Mouse (Mus musculus) Muller cell, postnatal 12 days (primary cell): Measurements from ENCODE around the gene Zmynd15.
A peak's percentile ranks its signal among the peaks of the same experiment; 100 is the strongest.
"Not testable (repeated sequence)": the region's sequence is repeated elsewhere in the genome, so short reads cannot be mapped to it uniquely, and the experiment has no call there.

Source experiments
- DNase-seq: peaks from one replicate; pipeline ENCODE4 v3.0.0-alpha.2; 2015; ENCODE audit errors: inconsistent ontology term

Zmynd15 gene

DNA sequence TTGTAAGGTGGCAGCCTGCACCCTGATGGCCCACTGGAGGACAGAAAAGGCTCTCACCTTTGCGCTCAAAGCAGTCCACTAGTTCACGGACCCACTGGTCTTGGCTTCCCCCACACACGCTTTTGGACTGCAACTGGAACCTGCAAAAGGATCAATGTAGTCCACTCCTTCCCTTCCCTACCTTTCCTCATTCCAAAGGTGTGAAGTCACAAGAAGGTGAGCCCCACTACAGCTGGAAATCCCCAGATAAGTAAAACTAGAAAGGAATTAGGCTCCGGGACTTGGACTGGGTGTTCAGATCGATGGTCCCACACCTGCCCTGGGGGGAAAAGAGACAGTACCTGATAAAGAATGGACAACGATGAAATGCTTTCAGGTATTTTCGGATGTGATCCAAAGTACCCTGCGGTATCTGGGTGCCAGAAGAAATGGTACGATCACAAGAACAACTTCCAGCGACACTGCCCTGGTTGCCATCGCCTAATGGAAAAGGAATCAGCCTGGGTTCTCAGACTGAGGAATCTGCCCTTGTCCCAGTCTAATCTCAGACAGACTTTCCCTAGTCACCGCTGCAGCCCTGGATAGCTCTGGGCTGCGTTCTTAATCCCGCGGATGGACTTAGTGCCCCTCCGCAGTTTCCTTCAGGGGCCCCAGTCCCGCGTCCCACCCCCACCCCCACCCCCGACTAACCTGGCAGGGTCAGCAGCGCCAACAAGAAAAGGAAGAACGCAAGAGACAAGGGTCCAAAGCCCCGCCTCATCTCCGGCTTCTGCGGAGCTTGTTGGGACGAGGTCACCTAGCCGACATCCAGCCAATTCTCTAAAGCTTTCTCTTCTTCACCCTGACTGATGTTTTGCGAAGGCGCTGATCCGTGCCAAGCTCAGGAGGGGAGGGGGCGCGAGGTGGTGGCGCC, at the start of gene Zmynd15:
TSS of gene Zmynd15 (plus strand) at position 746 of the 913 bp plus-strand sequence.
- DNase-seq, result no peak

DNA sequence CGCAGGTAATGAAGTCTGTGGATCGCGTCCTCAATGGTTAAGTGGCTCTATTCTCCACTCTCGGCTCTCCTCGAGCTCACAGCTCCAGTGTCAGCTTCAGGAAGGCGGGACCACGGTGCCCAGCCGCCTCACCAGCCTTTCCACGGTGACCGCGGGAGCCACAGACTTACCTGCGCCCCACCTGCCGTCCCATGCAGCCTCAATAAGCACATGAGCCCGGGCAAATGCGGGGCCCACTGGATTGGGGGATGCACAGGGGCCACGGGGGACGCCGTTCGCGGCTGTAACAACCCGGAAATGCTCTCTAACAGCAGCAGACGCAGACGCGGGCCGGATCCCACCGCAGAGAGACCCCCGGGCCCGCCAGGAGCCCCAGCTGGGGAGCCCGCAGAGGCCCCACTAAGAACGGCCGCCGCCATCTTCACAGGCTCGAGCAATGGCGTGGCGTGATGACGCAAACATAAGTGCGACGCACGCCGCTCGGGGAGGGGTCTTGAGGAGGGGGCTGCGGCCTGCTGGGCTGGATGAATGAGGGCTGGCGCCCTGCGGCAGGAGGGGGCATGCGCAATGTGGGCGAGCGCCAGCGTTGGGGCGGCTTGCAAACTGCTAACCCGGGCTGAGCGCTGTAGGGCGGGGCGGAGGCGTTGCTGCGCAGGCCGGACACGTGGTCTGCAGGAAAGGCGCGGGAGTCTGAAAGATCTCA, 49.5 kb upstream of the Zmynd15 start, which contains the start of gene Pelp1:
TSS of gene Pelp1 (minus strand) at position 438 of the 703 bp plus-strand sequence.
- peak; percentile 95 for DNase-seq

DNA sequence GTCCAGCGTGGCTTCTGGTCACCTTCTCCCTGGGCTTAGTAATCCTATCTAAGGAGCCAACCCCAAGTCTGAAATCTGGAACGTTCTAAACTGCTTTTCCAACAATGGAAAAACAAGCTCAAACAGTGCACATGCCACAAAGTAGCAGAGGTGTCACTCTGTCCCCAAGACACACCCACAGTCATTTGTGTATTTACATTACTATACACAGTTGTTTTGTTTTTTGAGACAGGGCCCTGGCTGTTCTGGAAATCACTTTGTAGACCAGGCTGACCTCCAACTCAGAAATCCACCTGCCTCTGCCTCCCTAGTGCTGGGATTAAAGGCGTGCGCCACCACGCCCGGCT, 49.0 kb upstream of the Zmynd15 start:
- no peak for DNase-seq

DNA sequence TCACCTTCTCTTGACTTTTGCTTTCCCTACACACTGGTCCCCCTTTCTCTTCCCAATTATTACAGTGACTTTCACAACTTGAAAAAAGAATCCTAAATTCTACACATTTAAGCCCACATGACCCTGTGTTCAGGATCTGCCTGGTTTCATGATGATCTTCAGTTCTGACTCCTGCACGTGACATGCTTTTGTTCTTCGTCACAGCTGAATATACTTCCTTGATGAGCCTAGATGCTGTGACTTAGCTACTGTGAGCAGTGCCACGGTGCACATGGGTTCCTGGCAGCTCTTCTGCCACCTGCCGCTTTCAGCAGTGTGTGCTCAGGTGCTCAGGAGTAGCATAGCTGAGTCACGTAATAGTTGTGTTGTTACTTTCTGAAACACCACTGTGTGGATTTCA, 46.6 kb upstream of the Zmynd15 start:
- no peak for DNase-seq

DNA sequence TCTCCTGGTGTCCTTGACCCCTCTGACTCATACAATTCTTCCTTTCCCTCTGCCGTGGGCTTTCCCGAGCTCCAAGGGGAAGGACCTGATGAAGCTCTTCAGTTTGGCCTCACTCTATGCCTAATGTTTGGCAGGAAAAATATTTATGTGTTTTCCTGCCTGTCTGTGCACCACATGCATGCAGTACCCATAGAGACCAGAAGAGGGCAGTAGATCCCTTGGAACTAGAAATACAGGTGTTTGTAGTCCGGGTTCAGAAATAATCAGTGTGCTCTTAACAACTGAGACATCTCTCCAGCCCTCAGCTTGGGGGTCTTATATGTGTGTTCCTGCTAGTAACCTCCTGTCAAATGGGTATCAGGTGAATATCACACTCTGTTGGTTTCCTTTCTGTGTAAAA, 45.3 kb upstream of the Zmynd15 start:
- DNase-seq, result peak; percentile 46

DNA sequence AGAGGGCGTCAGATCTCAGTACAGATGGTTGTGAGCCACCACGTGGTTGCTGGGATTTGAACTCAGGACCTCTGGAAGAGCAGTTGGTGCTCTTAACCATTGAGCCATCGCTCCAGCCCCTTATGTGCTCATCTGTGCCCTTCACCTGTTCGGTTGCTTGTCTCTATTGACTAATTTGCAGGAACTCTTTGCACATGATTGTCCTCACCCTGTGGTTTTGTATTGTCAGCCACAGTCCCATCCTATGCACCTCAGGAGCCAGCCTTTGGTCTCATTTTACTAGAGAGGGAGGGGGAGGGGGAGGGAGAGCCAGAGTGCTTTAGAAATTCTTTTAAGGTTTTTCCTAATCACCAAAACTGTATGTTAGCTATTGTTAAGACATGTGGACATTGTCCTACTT, 41.0 kb upstream of the Zmynd15 start:
- DNase-seq, result no peak

DNA sequence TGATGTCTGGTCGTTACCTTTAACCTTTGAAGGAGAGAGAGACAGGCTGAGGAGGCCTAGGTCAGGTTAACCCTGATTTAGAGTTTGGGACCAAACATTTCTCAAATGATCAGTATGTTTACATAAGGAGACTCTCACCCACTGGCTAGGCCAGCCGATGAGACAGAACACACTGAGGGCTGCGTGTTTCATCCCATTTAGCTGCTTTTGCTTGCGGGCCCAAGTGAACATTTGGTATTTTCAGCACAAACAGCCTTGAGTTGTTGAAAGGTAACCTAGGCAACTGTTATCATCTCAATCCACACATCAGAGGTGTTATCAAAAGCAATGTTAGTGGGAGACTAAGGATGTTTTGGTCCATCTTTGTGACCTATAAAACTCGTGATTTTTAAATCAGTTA, 39.7 kb upstream of the Zmynd15 start:
- no peak for DNase-seq

DNA sequence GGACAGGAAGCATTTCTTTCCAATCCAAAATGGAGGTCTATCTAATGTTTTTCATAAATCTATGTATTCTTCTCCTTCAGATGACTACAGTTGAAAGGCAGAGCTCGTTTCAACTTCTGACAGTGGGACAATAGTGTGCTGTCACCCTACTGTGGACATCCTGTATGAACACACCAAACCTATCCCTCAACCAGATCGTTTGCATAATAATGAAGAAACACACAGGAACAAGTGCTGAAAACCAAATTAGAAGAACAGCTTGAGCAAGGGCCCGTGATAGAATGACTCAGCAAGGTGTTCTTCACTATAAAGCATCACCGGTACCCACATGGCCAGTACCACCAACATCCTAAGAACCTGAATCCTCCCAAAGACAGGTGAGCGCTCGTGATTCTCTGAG, 32.6 kb upstream of the Zmynd15 start:
- not testable (repeated sequence) for DNase-seq

DNA sequence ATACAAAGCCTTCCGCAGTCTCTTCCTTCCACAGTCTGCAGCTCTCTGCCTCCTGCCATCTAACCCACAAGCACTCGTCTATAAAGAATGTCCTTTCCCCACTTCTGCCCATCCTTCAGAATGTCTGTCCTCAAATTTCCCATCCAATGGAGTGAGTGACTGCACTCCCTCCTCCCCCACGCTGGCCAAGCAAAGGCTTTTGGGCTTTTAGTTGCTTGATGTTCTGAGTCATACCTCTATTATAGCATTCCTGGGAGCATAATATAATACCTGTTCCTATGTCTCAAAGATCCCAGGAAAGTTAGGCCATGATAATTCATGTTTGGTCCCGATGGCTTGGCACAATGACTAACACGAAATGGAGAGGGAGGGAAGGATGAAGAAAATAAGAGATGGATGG, 27.7 kb upstream of the Zmynd15 start:
- DNase-seq, result no peak

DNA sequence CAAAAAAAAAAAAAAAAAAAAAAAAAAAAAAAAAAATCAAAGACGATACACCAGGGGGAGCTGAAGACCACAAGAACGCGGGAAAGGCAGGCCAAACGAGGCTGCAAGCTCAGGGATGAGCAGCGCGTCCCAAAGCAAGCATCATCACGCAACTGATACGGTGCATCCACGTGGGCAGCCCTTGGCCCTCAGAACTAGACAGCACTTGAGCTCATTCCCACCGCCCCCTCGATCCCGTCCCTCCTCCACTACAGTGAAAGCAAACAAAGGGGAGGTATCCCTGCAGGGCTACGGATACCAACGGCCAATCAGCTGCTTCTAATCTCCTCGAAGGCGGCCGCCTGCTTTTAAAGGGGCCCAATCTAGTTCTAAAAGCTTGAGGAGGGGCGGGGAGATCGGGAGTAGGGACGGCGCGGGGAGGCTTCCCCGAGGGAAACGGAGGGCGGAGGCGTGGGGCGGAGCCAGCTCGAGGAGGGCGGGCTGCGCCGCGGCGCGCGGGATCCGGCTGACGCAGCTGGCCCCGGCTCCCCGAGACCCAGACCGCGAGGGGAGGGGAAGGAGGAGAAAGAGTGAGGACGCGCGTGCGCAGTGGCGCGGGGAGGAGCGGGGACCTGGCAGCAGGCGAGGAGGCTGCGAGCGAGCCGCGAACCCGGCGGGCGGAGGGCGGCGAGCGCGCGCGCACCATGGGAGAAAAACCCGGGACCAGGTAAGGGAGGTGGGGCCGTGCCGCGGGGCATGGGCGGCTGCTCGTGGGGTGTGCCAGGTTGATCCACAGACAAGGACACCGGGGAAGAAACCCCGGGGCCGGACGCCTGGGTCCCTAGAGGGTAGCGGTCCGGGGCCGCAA, 27.0 kb upstream of the Zmynd15 start, which contains the start of gene Arrb2:
TSS of gene Arrb2 (plus strand) at position 588 of the 847 bp plus-strand sequence.
- peak; percentile 99 for DNase-seq

DNA sequence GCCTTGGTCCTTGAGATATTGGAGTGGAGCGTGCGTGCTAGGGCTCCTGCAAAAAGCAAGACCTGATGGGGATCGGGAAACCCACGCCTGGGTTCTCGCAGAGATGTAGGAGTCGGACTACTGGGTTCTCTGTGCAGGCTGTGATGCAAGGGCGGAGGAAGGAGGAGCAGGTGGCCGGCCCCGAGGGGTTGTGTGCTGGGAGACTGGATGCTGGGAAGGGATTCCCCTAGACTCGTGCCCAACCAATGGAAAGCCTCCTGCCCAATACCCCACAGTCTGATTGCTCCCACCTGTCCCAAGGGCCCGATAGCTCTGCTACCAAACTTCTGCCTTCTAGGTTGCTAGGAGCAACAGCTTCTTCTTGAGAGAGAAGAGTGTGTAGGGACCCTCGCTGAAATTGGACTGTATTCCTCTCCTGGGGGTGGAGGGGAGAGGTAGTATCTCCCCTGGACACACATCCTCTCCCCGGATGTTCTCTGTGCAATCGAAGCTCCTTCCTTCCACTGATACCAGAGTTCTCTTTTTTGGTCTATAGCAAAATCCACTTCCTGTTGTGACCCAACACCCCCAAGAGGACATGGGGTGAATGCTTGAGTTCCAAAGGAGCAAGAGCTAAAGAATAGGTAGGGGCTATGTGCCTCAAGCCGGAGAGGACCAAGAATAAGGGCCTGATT, 26.2 kb upstream of the Zmynd15 start:
- DNase-seq, result no peak

DNA sequence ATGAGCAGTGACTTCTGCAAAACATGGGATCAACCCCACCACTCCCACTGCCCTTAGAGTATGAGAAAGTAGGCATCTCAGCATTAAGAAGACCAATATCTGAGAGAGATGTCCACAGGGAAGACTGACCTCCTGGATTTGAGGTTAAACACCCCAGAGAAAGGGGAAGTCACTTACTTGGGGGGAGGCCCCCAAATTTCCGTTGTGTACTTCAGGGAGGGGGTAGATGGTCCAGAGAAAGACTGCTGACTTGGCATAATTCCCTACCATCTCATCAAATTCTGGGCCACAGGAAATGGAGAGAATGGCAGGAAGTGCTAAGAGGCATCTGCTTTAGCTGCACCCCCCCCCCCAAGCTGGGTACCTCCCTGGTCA, 25.7 kb upstream of the Zmynd15 start:
- DNase-seq, result no peak

DNA sequence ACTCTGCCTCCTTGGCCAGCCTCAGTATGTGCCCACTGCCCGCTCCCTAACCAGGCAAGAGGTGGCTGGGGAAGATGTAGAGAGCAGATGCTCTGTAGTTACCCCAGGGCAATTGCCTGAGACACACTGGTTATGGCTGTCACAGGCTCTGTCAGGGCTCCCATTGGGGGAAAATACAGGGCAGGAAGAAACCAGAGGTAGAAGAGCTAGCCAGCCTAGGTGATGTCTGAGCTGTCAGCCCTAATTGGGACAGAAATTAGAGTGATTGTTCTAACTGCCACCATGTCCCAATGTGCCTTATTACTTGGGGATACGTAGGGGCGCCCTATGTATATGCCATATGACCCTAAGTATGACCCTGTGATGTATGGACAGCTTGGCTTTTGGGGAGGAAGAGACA, 25.3 kb upstream of the Zmynd15 start:
- DNase-seq, result no peak

DNA sequence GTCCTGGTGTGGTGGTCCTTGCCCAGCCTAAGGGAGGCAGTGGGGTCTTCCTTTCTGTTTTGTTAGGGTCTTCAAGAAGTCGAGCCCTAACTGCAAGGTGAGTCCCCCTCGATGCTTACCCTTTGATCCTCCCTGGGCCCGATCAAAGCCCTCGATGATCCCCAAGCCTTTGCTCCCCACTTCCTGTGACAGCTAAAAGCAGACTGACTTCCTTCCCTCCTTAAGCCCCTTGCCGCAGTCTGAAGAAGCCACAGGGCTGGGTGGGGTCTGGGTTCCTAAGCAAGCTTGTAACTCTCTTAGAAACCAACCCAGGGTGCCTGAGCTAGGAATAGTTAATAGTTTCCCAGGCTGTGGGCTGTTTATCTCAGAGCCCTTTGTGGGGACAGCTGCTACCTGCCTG, 23.8 kb upstream of the Zmynd15 start:
- no peak for DNase-seq

DNA sequence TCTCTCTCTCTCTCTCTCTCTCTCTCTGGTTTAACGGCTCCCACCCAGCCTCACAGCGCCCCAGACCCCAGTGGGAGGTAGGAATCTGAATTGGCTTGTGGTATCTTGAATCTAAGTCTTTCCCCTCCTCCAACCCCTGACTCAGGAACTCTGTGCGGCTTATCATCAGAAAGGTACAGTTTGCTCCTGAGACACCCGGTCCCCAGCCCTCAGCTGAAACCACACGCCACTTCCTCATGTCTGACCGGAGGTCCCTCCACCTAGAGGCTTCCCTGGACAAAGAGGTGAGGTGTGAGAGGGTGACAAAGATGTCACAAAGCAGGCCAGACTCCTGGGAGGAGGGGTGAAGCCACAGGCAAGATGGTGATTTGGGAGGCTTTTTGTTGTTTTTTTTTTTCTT, 21.8 kb upstream of the Zmynd15 start:
- DNase-seq, result no peak

DNA sequence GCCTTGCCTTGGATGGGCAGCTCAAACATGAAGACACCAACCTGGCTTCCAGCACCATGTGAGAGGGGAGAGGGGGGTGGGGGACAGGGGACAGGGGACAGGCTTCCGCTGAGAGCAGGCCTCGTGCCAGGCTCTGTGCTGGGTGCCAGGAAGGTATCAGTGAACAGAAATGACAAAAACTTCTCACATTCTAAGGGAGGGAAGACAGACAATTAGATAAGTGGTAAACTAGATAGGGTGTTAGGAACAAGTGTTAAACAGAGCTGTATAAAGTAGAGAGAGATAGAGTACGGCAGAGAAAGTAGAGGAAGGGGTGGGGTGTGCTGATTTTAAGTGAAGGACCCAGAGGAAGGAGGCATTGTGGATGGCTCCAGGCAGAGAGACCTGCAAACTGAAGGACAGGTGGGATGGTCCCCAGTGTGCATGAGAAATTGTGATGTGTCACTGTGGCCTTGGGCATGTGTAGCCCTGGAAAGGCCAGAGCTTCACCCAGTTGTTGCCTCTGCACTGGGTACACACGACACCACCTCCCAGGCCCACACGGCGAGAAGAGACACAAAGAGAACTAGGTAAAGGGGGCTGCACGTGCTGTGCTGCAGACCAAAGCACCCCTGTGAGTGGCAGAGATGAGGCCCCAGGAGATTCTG, 20.4 kb upstream of the Zmynd15 start:
- no peak for DNase-seq

DNA sequence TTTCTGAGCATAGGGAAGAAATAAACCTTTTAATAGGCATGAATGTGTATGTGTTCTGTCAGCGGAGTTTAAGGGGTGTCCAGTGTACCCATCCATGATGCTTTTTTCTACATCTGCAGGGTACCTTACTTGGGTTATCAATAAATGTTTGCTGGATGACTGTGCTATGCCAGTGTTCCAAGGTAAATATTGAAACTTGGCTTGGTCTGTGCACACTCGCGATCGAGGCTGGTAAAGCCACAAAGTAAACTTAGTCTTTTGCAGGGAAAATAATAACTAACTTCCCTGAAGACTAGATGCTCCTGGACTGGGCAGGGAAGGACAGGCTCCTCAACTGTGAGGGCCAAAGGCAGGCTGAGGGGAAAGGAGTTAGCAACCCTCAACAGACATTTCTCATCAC, 18.6 kb upstream of the Zmynd15 start:
- no peak for DNase-seq

DNA sequence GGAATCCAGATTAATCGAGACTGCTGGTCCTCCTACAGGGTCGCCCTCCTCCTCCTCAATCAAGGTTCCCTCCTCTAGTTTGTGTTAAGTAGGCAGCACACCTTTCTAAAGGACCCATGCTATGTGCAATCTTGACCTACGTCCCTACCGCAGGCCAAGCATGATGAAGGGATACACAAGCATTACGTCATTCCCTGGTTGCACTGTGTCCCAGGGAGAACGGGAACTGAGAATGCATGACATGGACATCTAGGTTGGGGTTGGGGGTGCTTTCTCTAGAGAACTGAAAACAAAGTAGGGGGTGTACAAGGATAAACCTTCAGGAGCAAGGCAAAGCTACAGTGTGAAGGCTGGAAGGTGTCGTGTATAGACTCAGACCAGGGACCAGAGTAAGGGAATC, 17.4 kb upstream of the Zmynd15 start:
- DNase-seq, result no peak

DNA sequence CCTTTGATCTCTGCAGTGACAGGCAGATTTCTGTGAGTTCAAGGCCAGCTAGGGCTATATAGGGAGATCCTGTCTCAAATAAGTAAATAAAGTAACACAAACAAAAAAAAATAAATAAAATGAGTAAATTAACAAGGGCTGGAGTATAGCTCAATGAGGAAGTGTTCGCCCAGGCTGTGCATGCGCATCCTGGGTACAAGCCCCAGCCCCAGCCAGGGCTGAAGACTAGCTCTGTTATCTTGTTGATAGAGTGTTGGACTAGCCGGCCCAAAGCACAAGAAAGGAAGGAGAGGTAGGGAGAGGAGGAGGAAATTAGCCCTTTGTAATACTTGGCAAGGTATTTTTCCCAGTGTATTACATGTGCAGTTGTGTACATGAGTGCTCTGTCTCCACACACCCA, 15.3 kb upstream of the Zmynd15 start:
- no peak for DNase-seq

DNA sequence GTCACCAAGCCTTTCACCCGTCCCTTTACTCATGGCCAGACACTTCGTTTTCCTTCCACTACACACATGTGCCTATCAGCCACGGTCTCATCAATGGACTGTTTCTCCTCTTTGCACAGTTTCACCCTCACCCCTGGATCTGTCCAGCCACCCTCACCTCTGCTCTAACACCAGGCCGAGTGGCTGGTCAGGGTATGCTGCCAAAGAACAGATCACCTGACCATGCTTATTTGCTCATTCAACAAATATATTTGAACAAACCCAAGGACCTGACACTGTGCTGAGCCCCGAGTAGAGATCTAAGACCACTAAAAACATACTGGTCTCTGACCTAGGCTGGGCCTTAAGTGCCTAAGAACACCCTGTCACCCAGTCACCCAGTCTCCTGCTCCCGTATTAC, 14.6 kb upstream of the Zmynd15 start:
- no peak for DNase-seq

DNA sequence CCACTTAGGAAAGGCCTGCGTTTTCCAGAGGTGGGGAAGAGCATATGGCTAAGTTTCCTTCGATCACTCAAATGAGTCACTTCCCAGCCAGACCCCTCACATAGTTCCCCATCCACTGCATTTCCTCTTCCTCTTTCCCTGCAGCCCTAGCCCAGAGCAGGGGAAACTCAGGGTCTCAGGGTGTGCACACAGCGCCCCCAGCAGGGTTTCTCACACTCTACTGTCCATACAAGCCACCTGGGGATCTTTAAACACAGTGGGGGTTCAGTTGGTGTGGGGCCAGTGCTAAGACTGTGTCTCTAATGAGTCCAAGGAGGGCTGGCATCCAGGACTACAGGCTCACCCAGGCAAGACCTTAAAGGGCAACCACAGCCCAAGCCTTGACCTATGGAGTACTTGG, 12.5 kb upstream of the Zmynd15 start:
- DNase-seq, result no peak
